Mouse (Mus musculus): Measurements from ENCODE around the gene Serp1.

- no peak for TF ChIP-seq POLR2A (IDR thresholded peaks at IDR 0.05; ENCODE audit: low read depth, low read length)
- TF ChIP-seq CTCF (IDR thresholded peaks at IDR 0.05; ENCODE audit: borderline replicate concordance, insufficient read depth, low read length): no peak
Observed at GRCm38 (mm10) chr3:58478755-58479455, 46.8 kb downstream of the Serp1 start.

All from embryonic fibroblast, embryonic 13.5 days (primary cell).